Mouse (Mus musculus) left cerebral cortex, postnatal 14 days (tissue): ENCODE measurements around the gene Rab43. TPM values are rescaled to one million over a fixed set of nuclear protein-coding genes. Genes with fewer than 3 reads are reported as not detected.

ENCODE experiments used
- DNase-seq, 2 experiments: peaks; one replicate each; pipeline ENCODE4 v3.0.0; 2021 to 2022; ENCODE audit warnings: low spot score in 2 of 2, mixed read lengths in 1 of 2
- intact Hi-C: fragments of 180-260 bp; cut with DNase I; formaldehyde crosslinking; loops from one replicate; pipeline ENCODE4 v1.15.1; 2025
- total RNA-seq, 2 experiments: library from RNA; stranded (reverse); gene quantifications; 2 replicates each; pipeline ENCODE4 v1.2.3; 2021

Rab43 gene
- total RNA-seq, 2 experiments from 2014 or later: 20.1 to 21.3 TPM

DNA sequence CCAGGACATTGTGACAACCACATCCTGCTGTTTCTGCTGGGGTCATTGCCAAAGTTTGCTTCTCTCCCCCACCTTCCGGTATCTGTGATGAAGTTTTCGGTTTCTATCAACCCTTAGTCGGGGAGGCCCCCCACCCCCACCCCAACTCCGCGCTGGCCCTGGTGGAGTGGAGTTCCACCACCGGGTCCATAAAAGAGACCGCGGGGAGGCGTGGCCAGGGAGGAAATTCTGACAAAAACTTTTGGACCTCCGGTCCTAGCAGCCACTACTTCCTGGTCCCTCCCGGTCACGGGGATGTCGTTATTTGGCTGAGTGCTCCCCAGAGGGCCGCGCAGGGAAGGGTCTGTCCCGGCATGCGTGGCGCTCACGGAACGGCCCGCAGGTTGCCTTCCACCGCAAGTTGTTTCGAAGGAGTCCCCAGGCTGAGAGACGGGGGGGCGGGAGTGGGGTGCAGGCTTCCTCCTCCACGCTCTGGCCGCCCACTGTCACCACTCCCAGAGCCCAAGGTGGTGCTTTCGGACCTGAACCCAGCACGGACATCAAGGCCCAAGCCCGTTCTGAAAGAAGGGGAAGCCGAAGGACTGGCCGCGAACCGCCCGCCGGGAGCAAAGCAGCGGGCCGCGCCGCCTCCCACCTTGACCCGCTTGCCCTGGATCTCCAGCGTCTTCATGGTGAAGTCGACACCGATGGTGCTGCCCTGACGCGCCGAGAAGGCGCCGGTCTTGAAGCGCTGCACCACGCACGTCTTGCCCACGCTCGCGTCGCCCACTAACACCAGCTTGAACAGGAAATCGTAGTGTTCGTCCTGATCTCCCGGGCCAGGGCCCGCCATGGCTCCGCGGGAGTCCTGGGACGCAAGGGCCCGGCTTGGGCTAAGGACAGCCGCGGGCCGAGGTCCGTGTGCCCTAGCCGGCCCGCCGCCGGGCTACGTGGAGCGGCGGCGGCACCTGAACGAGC is 973 bp downstream of the Rab43 start:
- intact Hi-C loops: no loop called here
- peak; percentile 47 to 64 for DNase-seq

DNA sequence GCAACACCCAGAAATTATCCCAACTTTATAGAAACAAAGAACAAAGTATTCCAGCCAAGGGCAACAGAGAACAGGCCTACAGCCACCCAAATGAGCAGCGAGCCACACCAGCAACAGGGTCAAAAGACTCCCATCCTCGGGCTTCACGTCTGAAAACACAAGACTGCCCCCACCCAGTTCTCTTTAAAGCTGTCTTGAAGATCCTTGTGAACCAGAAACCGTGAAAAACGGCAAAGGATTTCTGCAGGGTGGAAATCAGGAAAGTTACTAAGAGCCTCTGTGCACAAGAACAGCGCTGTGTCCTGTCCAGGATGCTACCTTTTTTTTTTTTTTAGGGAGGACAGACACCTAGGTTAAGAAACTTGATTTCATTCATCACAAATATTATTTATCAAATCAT is 1.7 kb downstream of the Rab43 start:
- DNase-seq: no peak
- intact Hi-C loops: no loop called here

DNA sequence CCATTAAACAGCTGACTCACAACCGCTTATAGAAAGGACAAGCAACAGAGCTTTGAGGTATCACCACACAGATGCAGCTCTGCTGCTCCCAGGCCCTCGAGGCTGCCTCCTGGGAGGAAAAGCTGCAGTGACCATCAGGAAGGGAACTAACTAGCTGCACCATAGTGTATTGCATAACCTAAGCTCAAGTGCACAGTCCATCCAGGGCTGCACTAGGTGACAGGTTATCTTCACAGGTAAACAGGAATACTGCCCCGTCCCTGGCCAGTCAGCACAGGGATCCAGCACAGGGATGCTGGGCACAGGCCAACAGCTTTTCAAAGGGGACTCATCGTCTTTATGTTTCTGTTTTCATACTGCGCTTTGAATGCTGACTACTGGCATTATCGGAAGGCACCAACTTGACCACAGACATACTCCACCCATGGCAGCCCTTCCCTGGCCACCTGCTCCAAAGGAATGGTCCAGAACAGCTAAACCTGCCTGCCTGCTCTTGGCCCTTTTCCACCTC is 2.3 kb downstream of the Rab43 start:
- DNase-seq: no peak
- intact Hi-C loops: no loop called here

DNA sequence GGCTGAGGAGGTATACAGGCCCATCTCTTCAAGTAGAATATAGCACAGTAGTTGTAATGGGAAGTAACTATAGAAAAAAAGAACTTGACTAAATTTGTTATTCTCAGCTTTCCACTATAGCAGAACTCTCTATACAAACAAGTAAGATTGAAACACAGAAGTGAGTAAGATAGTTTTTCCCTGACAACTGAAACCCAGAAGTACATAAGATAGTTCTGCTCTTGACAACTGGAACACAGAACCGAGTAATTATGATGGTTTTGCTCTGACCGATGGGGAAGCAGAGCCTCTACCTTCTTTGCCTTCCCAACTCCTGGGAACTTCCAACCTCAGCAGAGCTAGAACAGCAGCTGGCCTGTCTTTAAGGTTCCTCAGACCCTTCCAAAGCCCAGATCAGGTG is 2.8 kb downstream of the Rab43 start:
- intact Hi-C loops: no loop called here
- DNase-seq: no peak

DNA sequence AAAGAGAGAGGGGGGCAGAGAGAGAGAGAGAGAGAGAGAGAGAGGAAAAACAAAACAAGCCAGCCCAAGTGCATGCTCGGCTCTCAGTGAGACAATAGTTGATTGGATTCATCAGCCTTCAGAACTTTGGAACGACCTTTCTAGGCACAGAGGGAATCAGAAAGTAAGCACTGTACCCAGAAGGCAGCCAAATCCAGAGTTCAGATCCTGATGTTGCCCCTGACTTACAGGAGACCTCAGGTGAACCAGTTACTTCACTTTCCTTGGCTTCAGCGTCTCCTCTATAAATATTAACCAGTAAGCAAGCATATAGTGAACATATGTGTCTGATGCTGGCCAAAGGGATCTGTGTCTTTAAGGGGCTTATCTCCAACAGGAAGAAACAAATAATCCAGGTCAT is 3.4 kb downstream of the Rab43 start:
- no peak for DNase-seq
- intact Hi-C loops: no loop called here

DNA sequence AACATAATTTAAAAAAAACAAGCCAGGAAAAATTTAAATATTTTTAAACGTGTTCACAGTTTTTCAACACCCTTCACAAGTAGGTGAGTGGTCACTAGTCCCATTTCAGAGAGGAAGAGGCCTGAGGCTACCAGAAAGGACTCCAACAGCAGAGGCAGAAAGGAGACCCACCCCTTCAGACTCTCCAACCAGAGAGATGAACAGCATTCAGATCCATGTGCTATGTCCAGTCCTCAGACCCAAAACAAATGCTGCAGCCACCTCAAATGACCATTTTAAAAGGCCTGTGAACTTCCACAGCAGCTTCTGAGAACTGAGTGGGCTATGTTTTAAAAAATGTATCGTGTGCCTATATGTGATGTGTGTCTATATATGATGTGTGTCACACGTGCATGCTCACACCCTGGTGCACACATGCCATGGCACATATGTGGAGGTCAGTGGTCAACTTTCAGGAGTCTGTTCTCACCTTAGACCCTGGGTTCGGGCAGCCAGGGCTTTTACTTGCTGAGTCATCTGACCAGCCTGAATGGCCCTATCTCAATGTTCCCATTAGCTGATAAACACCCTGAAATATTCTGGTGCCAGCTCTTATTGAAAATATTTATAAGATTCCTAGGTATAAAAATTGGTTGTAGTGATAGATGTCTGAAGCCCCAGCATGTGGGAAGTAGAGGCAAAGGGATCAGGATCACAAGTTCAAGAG is 4.1 kb downstream of the Rab43 start:
- intact Hi-C loops: no loop called here
- no peak for DNase-seq

DNA sequence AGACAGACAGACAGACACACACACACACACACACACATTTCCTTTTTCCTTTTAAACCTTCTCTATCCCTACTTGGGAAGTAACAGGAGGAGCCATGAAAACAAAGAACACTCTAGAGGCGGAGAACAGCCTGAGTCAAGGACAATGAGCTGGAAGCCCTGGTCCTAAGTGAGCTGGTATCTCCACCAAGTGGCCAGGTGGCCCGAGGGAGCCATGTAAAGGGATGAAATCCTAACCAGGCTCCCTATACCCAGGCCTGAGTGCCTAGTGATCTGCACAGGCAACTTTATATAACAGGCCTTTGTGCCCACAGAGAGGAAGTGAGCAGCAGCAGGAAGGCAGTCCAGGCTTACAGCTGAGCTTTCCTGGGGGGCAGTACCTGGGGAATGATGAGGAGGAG is 5.1 kb downstream of the Rab43 start:
- DNase-seq: no peak
- intact Hi-C loops: no loop called here

DNA sequence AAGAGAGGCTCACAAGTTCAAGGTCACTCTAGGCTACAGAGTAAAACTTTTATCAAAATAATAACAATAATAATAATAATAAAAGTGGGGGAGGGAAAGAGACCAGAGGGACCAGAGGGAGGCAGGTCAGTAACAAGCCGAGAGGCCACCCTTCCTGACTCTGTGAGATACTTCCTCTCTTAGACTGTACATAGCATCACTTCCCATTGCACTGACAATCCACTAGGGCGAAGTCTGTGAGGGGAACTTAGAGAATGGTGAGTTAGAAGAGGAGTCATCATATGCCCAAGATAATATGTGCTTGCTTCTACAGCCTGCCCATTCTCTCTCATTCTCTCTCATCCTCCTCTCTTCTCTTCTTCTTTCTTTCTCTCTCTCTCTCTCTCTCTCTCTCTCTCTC is 5.9 kb downstream of the Rab43 start:
- intact Hi-C loops: no loop called here
- peak in 1 of 2 experiments; percentile 23 for DNase-seq

DNA sequence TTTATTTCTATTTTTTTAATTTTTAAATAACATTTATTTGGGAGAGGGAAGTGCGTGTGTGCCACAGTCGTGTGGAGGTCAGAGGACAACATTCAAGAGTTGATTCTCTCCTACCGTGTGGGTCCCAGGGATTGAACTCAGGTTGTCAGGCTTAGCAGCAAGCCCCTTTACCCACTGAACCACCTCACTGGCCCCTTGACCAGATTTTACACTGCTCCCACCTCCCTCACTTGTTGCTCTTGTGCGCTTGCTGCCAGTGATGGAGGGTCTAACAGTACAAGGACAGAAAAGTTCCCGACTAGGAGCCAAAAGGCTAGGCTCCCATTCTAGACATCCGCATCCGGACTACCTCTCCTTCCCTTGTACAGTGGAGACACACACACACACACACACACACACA is 6.5 kb downstream of the Rab43 start:
- intact Hi-C loops: no loop called here
- no peak for DNase-seq

DNA sequence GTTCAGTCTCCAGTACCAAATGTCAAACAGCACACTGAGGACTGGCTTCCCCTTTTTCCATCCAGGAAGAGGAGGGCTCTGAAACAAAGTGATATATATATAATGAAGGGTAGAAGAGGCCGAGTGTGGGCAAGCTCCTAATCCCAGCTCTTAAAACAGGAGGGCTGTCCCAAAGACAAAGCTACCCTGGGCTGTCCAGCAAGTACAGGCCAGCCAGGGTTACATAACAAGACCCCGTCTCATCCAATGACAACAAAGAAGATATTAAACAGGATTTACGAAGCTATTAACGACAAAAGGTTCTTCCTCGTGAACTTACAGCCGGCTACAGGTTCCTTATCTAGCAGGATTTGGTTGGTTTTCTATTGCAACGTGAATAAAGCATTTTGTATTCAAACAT is 7.1 kb downstream of the Rab43 start:
- DNase-seq: no peak
- intact Hi-C loops: no loop called here

DNA sequence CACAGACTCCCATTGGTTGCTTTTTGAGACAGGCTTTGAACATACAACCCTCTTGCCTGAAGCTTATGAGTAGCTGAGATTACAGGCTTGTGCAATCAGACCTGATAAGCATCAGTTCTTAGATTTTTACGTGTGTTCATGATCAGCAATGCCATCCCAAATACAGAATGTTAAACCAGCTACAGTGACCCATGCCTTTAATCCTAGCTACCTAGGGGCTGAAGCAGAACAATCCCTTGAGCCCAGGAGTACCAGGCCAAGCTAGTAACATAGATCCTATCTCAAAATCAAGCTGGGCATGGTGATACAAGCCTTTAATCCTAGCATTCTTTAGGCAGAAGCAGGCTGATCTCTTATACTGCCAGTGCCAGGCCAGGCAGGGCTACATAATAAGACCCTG is 7.9 kb downstream of the Rab43 start:
- intact Hi-C loops: no loop called here
- no peak for DNase-seq

DNA sequence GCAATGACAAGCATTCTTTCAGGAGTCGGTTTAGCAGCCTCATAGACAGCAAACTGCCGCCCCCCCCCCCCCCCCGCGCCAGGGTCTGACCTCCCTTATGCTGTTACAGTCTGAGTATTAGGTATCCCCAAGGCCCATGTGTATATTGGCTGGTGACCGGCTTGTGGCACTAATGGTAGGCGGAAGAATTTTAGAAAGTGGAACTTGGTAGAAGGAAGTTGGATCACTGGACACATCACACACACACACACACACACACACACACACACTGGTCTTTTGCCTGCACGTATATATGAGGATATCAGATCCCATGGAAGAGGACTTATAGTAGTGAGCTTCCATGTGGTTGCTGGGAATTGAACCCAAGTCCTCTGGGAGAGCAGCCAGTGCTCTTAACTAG is 9.5 kb downstream of the Rab43 start:
- DNase-seq: no peak
- intact Hi-C loops: no loop called here

DNA sequence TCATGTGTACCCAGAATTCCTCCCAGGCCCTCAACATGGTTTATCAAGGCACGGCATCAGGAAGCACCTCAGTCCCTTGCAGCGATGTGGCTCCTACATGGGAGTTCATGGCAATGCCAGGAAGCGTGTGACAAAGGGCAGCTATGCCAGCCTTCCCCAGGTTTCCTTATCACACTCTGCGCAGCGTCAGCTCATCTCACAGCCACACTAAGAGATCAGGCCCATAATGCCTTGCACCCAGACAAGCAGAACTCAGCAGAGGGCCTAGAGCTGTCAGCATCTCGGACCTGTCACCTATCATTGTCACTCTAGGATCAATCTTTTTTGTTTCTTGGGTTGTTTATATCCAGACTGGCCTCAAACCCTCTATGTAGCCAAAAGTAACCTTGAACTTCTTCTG is 12.4 kb downstream of the Rab43 start:
- intact Hi-C loops: no loop called here
- DNase-seq: no peak

DNA sequence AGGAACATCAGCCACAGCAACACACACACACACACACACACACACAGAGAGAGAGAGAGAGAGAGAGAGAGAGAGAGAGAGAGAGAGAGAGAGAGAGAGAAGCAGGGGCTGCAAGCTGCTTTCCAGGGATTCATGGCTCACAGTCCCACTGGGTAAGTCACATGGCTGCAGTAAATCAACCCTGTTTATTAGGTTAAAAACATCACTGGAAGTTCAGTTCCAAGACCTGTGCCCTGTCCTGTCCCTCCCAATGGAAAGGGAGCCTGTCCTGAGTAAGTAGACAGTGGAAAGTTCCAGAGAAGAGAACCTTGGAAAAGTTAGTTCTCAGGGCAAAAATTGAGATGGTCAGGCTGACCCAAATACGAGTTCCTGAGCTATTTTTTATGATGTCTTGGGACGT is 14.6 kb downstream of the Rab43 start:
- no peak for DNase-seq
- intact Hi-C loops: no loop called here

DNA sequence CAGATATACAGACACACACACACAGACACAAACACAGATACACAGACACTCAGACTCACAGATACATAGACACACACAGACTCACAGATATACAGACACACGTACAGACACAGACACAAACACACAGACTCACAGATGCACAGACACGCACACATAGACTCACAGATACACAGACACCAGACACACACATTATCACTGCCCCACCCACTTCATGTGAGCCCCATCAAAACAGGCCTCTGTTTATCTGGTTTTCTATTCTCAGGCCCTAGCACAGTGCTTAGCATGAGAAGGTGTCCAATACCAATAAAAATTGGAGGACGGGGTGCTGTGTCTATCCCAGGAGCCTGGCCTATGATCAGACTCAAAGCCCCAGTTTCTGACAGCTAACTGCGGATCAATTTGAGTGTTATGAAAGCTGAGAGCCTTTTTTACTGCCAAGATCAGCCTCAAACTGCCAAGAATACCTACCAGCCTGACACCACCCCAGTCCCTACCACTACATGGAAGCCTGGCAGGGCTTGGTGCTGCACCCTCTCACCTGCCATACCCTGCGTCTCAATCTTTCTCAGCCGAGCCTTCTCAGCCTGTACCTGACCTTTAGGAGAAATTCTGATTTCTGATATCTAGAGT is 15.6 kb downstream of the Rab43 start:
- intact Hi-C loops: no loop called here
- no peak for DNase-seq

DNA sequence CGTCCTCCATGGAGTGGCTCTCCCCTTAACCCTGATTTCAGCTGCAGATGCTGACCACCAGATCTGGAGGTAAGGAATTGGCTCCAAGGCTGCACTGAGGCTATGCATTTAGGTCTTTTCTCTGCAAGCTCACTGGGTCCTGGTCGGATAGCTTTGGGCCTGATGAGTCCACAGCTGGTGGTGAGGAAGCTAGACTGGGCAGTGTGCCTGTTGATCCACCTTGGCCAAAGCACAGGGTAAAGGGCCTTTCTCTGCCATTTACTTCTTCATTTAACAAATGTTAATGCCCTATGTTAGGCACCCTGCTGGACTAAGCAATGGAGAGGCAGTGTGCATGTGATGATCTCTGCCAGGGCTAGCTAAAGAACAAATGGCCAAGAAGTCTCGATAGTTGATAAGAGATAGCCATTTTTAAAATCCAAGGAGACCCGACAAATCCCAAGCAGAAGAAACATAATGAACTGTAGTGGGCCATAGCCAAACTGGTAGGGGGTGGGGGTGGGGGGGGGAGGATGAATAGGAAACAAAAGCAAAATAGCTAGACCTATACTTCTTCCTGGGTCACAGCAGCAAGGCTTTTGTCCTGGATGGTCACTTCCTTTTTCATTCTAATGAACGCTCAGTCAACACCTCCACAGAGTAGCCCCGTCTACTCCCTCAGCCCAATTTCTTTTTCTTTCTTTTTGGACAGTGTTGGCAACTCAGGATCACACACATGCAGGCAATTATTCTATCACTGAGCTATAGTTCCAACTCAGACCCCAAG is 16.4 kb downstream of the Rab43 start:
- no peak for DNase-seq
- intact Hi-C loops: no loop called here

DNA sequence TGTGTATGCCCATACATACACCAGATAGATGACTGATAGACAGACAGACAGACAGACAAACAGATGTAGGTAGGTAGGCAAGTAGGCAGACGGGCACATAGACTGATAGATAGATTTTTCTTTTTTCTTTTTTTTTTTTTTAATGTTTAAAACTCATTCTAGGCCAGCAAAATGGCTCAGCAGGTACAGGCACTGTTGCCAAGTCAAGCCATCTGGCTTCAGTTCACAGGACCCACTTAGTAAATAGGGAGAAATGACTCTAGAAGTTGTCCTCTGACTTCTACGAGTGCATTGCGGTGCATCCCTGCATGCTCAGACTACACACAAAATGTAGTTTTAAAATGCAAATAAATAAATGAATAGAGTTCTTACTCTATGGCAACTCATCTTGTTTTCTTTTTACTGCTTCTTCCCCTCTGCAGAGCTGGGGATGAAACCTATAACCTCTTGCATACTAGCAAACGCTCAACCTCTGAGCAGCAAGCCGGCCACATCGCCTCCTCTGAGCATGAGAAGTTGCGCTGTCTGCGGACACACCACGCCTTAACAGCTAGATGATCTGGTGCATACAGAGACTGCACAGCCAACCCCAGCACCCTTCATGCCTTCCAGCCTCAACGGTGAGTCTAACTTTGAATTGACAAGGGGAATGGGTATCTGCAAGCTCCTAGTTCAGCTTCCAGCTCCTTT is 18.0 kb downstream of the Rab43 start:
- no peak for DNase-seq
- intact Hi-C loops: no loop called here

DNA sequence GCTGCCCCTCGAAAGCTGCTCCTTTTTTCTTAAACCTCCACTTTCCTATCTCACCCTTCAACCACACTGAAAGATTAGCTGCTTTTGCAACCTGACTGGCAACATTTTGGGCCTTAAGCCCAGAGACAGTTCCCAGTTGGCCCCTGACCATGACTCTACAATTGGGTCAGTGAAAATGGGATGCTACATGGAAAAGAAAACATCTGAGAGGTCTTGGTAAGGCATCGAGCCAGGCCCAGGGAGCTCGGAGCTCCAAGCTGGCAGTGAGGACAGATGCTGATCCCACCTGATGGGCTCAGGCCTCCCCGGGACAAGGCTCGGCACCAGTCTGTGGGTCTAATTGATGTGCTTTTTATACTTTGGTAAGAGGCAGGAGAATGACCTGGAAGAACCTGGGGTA is 20.1 kb downstream of the Rab43 start:
- DNase-seq: no peak
- intact Hi-C loops: no loop called here
